Mouse (Mus musculus) right cerebral cortex, postnatal 25 days (tissue): ENCODE data around the gene Phldb2.
A peak's percentile ranks its signal among the peaks of the same experiment; 100 is the strongest.

Experiments
- DNase-seq: peaks from one replicate; pipeline ENCODE4 v3.0.0; 2022

The Phldb2 gene

DNA sequence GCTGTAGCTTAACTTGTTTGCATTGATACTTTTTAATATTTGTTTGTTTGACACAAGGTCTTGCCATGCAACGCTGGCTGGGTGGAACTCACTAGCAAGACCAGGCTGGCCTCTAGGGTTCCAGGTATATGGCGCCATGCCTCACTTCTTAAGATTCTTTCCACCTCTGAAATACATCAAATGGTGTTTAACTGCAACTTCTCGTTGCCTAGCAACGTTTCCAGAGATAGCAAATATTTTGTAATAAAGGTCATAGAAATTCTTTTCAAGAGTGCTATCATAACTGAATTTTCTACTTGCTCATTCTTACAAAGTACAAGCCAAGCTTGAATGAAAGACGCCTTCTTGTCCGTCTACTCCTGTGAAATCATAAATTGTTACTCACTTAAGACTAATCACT, 165.7 kb downstream of the Phldb2 start:
- DNase-seq = no peak

DNA sequence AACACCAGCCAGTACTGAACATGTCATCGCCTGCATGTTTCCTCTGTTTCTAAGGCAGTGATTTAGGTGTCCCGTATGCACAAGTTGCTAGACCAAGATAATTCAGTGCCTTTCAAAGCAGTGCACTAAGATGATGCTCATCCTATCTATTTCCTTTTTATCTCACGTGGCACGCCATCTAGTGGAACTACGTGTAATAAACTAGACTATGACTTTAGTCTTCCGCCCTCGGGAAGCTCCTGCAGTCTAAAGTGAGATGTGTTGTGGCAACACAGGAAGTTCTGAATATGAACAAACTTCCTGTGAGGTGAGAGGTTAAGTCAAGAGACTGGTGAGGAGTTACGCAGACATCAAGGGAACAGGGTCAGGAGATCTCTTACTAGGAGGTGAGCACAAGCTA, 166.8 kb downstream of the Phldb2 start:
- no peak for DNase-seq

DNA sequence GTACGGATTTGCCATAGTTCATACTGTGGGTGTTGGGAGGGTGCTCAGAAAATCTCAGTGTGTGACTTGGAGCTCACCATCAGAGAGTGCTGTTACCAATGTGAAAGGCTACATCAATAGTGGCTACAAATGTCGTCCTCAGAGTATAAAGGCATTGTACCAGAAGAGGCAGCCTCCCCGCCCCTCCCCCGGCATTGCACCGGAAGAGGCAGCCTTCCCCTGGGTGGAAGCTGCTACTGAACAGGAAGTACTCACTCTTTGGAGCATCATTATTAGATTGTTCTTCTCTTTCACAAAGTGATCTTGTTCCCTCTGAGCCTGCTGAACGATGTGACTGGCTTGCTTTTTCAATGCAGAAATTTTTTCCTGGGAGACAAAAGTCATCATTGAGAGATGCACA, 173.4 kb downstream of the Phldb2 start:
- no peak for DNase-seq

DNA sequence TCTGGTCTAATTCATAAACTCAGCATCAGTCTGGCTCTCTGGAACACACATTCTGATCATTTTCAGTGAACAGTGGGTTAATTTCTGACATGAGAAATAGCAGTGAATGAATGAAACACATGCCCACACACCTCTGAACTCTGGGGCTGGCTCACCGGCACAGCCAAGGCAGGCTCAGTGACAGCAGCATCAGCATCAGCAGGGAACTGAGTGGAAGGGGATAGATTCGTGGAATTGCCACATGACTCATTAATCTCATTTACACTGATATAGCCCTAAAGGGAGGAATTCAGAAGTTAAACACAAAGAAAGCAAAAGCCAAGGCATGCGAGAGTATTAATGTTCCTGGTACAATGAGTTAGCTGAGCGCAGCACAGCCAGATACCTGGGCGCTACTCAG, 178.6 kb downstream of the Phldb2 start:
- DNase-seq = no peak

DNA sequence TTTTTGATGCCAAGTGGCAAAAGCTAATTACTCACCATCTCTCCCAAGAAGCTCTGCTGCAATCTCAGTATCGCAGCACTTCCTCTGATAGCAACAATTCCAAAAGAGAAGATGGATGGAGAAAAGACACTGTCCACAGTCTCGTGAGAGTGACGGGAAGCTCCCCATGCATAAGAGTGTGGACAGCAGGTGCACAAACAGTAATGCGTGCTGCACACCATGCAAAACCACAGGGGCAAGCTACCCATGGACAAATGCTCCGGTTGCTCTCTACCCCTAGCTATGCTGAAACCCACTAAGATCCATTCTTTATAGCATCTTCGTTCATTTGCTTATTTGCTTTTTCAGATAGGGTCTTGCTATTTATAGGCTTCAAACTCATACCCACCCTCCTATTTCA, 182.5 kb downstream of the Phldb2 start:
- DNase-seq = no peak

DNA sequence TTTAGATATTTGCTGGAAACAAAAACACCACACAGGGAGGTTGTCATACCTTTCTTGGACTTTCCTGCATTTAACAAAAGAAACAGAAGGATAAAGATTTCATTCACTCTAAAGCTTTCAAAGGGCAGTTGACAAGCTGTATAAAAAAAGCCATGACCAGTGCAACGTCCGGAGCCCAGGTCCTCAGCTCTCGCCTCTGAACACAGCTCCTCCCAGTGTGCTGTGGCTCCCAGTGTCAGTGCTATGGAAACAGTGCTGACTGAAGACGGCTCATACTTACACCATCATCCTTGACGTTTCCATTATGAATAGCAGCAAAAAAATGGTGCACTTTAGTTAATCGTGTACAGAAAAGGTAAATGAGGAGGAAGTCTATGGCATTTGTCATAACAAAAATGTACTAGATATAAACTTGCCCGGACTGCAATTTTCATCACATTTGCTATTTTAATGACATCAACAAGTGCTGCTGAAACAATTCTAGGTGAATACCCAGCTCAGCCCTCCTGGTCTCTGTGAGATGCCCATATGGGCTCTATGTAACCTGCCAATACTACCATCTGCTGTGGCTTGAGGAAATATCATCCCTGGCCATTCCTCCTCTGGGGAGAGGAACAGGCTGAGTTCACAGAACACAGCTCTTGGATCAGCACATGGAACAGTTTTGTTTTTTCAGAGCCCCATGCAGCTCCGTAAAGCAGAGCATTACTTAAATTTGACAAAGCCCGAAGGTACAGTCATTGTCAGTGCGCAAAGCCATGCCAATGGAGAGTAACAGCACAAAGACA, 185.4 kb downstream of the Phldb2 start:
- DNase-seq = no peak

DNA sequence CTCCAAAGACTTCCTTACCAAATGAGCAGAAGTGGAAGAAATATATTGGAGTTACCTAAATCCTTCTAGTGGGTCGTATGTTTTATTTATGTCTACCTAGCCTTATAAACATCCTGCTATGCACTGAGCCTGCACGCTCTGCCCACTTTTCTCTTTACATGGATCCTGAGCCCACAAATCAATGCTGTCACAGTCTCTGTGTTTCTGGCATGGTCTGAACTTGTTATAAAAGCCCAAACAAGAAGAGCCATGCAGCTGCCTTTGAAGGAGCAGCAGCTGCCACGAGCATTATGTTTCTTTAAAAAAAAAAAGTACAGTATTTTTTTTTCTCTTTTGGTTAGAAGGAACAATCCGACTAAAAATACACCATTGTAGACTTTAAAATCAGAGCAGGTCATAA, 186.0 kb downstream of the Phldb2 start:
- no peak for DNase-seq

DNA sequence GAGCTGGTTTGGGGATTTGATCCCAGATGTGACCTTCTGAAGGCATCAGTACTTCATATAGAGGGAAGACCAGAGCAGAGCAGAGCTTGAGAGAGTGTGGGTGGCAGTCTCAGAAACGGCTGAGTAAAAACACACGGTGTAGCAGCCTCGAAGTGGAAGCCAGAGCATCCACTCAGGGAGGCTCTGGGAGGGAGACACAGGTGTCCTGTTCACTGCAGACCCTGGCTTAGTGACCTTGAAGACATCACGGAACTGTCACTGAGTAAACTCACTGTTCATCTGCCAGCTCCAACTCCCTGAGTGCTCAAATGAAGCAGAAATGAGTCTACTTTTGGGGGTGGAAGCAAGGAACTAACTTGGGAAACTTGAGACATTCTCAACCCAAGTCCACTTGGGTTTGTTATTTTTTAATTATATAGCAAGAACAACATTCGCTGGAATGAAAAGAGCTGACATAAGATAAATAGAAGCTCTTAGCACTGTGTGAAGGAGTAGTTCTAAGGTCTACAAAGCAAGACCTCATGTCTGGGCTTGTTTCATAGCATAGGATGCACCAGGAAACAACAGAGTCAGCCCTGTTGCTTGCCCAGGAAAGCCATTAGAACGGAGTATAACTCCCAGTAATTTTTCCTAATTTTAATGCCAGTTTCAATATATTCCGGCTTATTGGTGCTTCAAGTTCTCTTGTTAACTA, 187.4 kb downstream of the Phldb2 start:
- no peak for DNase-seq

DNA sequence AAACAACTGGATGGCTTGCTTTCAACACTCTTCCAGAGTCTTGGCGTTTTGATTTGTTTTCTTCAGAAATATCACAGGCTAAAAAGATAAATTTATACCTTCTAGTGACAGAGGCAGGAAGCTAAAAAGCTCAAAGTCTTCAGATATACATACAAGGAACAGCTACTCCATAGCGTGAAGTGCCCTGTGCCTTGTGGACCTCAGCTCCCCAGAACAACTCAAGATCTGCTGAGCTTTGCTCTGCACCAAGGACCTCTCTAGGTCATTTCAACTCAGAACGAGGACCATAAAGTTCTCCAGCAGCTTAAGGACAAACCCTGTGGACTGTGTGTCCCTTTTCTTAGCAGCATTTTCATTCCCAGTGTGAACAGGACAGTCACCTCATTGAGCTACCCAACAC, 188.3 kb downstream of the Phldb2 start:
- no peak for DNase-seq

DNA sequence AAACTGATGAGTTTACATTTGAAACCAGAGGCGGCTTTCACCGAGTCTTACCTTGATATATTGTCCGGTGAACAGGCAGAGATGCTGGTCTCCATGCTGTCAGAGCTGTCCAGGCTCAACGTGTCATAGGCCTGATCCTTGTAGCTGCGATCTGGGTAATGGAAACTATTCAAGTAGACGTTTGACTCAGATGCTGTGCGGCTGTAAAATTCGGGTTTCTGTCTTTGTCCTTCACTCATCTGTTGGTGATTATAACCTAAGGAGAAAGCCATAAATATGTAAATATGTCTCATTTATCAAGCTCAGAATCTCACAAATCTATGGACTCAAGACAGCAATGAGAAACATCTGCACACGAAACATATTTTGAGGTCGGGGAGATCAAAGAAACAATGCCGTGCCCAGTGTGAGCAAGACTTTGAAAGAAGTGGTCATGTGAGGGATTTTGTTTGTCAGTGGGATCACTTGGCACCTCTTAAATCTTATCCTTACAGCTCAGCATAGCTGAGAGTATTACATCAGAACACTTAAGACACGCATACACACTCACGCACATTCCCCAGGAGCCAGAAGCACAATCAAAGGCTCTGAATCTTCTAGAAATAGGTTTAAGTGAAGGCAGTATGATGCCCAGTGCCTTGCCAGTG, 190.4 kb downstream of the Phldb2 start:
- DNase-seq = no peak

DNA sequence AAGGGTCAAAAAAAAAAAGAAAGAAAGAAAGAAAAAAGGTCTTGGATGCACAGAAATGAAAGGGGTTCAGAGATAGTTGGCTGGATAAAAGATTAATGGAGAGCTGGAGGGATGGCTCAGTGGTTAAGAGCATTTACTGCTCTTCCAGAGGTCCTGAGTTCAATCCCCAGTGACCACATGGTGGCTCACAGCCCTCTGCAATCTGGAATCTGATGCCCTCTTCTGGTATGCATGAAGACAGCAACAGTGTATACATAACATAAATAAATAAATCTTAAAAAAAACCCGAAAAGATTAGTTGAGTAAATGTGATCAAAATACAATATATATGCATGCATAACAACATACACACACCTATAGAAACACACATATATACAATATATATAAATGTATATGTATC, 192.0 kb downstream of the Phldb2 start:
- DNase-seq = no peak

DNA sequence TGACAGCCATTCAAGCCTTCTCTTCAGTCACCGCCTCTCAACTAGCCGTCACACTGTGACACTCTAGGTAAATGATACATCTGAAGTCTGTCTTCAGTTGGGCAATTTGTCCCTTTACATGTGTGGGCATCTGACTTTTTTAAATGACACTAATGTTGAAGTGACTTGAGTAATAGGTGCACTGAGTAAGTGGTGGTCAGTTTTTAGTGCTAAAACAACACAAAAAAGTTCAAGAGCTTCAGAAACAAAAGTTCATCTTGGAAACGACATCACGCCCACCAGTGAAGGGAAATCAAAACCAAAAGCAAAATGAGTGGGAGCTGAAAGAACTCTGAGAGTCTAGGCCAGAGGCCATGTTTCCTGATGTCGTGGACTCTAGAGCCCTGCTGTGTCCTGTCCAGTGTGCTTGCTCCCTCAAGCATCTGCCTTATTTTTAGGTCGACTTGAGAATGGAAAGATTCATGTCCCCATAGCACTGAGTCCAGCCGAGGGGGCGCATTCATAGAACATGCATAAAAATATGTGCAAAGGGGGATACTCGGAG, 194.6 kb downstream of the Phldb2 start:
- DNase-seq = no peak

DNA sequence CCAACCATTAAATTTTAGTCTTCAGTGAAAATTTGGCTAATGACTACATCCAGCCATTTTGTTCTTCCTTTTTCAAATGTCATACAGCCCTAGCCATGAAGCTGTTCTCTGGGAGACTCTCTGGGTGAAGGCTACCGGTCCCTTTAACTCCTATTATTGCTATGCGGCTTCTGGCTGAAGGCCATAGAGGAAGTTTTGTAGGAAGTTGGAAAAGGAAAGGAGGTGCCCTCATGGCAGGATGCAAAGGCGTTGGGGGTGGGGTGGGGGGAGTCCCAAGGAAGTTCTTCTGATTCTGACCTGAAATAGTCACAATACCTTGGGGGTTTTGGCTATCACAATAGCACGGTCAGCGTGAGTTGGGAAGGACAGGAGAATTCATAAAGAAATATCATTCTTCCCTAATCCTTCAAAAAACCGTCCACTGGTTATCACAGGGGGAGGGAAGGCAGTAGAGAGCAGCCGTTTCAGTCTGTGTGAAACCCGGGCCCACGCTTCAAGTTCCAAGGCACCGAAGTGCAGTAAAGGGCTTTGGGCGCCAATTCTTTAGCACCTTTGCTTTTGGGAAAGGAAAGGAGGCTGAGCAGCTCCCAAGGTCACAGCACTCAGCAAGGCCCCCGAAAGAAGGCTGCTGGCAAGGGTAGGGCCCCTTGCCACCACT, 195.8 kb downstream of the Phldb2 start:
- DNase-seq = no peak

DNA sequence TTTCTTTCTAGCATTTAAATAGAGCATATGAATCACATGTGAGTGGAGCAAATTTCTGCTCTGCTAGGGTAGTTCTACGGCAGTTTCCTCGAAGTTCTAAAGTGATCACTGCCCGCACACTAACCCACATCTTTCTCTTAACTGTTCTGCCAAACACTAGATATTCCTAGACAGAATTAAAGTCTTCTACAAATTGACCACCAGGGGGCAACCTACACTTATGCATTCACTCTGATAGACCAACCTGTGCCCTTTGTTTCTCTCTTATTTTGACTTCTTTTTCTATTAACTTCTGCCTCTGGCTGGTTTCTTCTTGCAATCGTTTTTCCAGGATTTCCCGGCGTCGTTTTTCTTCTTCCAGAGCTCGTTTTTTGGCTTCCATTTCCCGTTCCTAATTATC, 196.5 kb downstream of the Phldb2 start:
- no peak for DNase-seq

DNA sequence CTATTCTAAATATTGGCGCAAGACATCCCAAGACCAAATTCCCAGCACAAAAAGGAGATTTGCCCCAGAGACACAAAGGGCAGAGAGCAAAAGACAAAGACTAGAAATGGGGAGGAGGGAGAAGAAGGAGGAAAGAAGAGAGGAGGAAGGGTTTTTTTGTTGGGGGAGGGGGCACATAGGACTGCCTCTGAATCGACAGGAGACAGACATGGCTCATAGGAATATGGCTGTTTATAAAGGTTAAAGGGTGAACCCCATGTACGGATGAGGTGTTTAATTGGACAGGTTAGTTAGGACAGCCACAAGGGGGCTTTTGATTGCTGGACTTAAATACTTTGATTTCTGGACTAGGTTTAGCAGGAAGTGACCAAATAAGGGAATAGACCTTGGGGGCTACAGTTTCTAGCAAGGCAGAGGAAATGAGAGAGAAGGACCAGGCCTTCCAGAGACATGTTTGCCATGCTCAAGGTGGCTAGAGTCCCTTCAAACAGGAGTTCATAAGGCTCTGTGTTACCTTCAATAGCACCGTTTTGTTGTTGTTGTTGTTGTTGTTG, 209.7 kb downstream of the Phldb2 start:
- DNase-seq = no peak

DNA sequence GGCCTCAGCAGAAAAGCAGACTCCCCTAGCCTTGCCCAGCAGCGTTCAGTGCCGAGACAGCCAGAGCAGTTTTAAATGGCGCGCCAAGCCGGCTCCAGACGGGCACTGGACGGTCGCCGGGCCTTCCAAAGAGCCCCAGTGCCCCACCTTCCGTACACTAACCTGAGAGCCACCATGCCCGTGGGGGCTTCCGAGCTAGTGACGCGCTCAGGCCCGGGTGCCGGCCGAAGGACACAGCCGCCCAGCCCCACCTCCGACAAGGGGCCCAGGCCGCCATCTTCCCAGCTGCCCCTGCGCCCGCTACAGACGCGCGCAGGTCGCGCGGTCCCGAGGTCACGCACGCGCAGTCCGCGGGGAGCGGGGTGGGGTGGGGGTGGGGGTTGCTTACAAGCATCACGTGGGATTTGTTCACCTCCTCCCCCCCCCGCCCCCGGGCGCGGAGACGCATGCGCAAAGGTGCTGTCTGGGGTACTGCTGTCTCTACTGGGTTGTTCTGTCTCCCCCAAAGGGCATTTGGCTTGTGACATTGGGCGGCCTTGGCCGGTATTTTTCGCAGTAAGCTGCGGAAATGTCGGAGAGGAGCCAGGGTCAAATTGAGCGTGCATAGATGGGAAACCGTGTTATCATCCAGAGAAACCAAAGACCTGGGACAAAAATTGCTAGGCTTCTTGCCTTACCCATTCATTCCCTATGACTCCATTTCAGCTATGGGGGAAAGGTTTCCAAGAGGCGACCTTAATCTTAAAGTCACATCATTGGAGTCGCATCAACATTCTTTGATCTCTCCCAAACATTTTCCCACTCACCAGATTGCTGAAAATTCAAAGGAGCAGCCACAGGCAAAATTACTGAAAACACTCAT, 210.6 kb downstream of the Phldb2 start, which contains the start of gene Abhd10:
Gene Abhd10 (minus strand): TSS at position 341 of the 862 bp plus-strand sequence.
- DNase-seq = peak; percentile 93

DNA sequence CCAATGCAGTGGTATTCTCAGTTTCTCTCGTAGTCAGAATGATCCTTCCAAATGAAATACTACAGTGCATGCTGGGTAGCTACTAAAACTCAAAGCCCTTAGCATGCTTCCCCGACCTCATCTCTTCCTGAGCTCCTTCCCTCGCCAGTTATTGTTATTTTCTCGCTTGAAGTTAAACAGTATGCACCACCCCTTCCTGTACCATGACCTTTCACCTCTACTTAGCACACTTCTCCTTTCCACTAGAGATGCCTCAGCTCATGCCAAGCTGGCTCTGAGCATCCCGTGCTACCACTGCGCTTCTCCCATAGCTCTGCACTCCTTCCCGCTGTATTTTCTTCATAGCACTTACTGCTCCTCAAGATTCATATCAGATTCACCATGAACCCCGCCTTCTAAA, 215.5 kb downstream of the Phldb2 start:
- DNase-seq = no peak

DNA sequence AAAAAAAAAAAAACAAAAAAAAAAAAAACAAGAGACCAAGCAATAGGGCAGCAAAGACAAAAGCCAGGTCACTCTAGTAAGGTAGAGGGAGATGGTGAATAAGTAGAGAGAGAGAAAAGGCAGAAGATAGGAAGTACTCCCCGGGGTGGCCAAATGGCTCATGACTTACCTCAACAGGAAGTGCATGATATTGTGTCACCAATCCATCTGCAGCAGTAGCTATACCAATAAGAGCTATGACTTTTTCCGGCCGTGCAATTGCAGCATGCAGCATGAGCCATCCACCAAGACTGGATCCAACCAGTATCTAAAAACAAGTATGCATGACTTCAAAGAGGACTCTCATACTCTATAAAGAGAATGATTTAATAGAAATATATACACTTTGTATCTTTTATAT, 216.7 kb downstream of the Phldb2 start:
- no peak for DNase-seq

DNA sequence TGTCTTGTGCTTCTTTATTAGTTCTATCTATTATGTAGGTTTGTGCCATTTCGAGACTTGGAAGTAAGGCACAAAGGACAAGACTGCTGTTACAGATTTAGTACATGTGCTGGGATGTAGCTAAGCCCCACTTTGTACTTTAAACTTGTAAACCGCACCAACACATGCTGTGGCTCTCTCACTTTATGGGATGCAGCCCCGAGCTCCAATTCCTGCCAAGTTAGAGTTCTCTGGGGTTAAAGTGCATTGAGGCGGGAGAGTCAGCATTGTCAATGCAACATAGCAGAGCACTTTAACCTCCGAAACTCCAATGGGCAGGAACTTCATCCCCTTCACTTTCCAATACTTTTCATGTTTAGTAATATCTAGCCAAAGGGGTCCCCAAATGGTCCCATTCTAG, 224.2 kb downstream of the Phldb2 start:
- DNase-seq = no peak

DNA sequence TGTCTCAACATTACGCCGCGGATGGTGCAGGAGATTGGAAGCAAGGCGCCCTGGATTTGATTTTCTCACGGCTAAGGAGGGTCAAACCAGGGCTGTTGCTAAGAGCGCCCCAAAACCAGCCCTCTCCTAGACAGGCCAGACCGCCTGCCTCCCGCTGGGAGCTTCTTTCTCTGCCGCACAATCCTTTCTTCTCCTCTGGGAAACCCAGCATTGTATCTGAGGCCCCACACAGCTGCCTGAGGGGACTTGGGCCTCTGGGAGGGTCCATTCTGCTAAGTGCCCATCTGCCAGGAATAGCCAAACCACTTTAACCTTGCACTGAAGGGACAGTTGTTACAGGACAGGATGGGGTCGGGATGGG, 228.7 kb downstream of the Phldb2 start:
- DNase-seq = no peak

DNA sequence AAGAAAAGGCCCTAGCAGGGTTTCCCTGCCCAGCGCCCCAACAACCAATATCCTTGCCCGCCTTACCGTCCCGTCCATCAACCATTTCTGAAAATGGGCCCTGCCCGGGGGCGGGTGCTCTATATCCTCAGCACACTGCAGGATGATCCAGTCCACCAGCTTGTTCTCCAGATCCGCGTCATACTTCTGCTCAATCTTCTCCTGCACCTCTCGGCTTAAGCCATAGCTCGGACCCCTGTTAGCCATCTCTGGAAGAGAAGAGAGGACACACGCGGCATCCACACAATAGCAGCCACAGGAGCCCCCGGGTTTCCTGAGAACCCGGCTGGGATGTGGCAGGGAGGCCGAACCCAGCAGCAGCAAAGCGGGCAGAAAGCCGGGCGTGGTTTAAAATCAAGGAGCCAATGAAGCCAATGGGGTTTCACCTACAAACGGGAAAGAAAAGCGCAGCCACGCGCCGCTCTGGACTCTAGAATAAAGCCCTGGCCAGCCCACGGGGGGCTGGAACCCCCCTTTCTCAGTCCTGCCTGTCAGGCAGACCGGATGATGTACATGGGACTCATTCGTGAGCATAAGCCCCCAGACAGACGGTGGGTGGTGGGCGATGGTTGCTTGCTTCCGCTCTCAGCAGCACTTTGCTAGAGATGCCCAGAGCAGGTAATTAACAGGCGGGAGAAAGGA, 229.2 kb downstream of the Phldb2 start, which contains the start of gene Tagln3:
Gene Tagln3 (minus strand): TSS at position 548 of the 681 bp plus-strand sequence.
- peak; percentile 84 for DNase-seq
